Mouse (Mus musculus): ENCODE measurements at regions not wholly inside any gene's neighbourhood (a gene's known extent, or its start where the extent isn't known, plus 50 kb on each side); places are given as distances from the start of the nearest gene placed in this dataset.

DNA sequence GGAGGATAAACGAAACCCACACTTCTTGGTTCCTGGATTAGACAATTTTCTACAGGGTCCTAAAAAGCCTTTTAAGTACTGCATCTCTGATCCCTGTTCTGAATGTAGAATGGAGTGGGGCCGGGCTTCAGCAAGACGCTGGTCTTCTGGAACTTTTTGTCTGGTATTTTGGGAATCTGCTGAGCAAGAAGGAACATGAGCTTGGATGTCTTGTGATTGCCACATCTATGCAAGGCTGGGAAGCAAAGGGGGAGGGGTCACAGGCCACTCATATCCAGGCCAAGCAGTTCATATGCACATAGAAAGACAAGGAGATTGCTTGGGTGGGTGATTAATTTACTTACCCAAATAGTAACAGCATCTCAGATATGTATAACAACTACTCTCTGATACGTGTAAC, 121.5 kb downstream of the Evx1 start:
- 69% methylated on average over 4 of the region's 4 CpGs for WGBS (ENCODE audit: insufficient replicate concordance)
- H3K4me3 ChIP-seq (replicated peaks), result no peak overlapping the region

DNA sequence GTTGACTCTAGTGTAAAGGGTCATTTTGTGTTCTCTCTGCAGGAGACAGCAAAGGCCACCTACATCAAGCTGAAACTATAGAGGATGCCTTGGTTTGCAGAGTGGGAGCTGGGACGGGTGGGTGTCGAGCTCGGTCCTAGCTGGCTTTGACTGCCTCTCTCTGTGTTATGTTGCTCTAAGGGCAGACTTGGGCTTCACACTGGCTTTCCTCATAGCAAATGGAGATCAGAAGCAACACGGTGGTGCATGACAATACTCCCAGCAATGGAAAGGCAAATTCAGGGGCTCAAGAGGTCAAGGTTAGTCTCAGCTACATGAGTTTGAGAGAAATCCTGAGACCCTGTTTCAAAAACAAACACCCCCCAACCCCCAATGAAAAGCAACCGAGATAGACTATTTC, 122.1 kb downstream of the Evx1 start:
- Histone ChIP-seq H3K4me1 (replicated peaks) (no peaks in the 10 kb centered on the region), H3K9me3 (replicated peaks) (no peaks in the 10 kb centered on the region), H3K36me3 (no peaks in the 10 kb centered on the region), H3K27me3 (no peaks in the 10 kb centered on the region), H3K4me2 (no peak overlapping the region), H3K4me3 (replicated peaks) (no peak overlapping the region), H3K27ac (no peak overlapping the region), H3K9ac (no peak overlapping the region)
- DNase-seq (no peak), ATAC-seq (ENCODE audit: low read depth) (no peak)
- 69% methylated on average over 5 of the region's 5 CpGs for WGBS (ENCODE audit: insufficient replicate concordance)

More for the DNA sequence above, 121.5 kb downstream of the Evx1 start:
- Histone ChIP-seq H3K27ac (no peak overlapping the region), H3K9me3 (replicated peaks) (no peaks in the 10 kb centered on the region), H3K4me1 (replicated peaks) (no peaks in the 10 kb centered on the region), H3K27me3 (no peaks in the 10 kb centered on the region), H3K9ac (no peak overlapping the region), H3K4me2 (no peak overlapping the region), H3K36me3 (no peaks in the 10 kb centered on the region)
- ATAC-seq (ENCODE audit: low read depth) (no peak), DNase-seq (no peak)

DNA sequence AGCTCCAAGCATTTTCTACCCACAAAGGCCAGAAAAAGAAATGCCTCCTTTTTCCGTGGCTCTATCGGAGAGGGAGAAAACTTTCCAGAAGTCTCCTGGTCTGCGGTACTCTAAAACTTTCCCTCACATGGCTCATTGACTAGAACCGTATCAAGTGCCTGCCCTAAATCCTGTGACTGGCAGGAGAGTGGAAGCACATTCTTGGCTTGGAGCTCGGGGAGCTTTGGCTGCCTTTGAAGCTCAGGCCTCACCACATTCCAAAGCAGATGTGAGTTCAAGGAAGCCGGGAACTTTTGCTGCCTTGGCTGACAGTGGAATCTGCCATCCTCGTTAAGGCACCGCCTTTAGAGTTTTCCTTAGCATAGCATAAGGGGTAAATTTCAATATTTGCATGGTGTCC, 125.1 kb downstream of the Evx1 start:
- Histone ChIP-seq H3K9ac (no peak overlapping the region), H3K27me3 (no peaks in the 10 kb centered on the region), H3K4me3 (replicated peaks) (no peak overlapping the region), H3K4me1 (replicated peaks) (no peaks in the 10 kb centered on the region), H3K9me3 (replicated peaks) (no peaks in the 10 kb centered on the region), H3K4me2 (no peak overlapping the region), H3K36me3 (no peaks in the 10 kb centered on the region), H3K27ac (no peak overlapping the region)
- DNase-seq (no peak), ATAC-seq (ENCODE audit: low read depth) (no peak)
- 66% methylated on average over 8 of the region's 8 CpGs for WGBS (ENCODE audit: insufficient replicate concordance)

DNA sequence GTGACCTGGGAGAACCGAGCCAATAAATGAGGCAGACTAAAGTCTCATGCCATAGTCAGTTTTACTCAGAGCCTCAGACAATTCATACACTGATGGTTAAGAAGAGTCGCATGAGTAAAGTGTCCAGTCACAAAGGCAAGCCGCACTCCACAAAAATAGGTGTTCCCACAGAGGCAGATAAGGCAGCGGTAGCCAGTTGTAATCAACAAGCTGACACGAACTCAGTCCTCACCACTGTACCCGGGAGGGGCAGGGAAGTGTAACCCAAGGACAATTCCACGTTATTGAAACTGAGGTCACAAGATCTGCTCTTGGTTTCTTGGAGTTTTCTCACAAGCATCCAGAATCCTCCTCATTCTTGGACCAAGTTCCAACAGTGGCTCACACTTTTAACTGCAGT, 125.9 kb downstream of the Evx1 start:
- no peak overlapping the region for H3K27ac ChIP-seq
- H3K36me3 ChIP-seq, result no peaks in the 10 kb centered on the region
- no peaks in the 10 kb centered on the region for H3K9me3 ChIP-seq (replicated peaks)
- no peaks in the 10 kb centered on the region for H3K4me1 ChIP-seq (replicated peaks)
- no peak overlapping the region for H3K4me2 ChIP-seq
- no peak overlapping the region for H3K9ac ChIP-seq
- no peak overlapping the region for H3K4me3 ChIP-seq (replicated peaks)
- no peaks in the 10 kb centered on the region for H3K27me3 ChIP-seq
- 52% methylated on average over 7 of the region's 7 CpGs for WGBS (ENCODE audit: insufficient replicate concordance)
- no peak for DNase-seq
- no peak for ATAC-seq (ENCODE audit: low read depth)

DNA sequence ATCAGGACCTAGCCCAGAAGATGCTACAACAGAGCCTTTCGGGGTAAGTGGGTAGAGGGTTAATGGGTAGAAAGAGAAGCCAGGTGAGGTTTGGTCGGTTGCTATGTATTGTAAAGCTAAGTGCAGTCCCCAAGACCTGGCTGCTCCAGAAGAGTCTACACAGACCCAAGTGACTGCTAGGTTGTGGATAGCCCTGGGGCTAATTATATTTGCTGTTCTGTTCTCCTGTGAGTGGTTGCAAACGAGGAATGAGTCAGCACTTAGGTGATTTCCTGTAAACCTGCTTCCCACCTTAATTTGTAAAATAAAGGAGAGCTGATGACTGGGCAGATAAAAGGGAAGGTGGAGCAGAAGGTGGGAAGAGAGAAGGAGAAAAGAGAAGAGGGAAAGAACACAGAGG, 126.9 kb downstream of the Evx1 start:
- Histone ChIP-seq H3K4me1 (replicated peaks) (no peaks in the 10 kb centered on the region), H3K36me3 (no peaks in the 10 kb centered on the region), H3K27ac (no peak overlapping the region), H3K4me2 (no peak overlapping the region), H3K9me3 (replicated peaks) (no peaks in the 10 kb centered on the region), H3K27me3 (no peaks in the 10 kb centered on the region), H3K9ac (no peak overlapping the region), H3K4me3 (replicated peaks) (no peak overlapping the region)
- 47% methylated on average over 3 of the region's 3 CpGs for WGBS (ENCODE audit: insufficient replicate concordance)
- ATAC-seq (ENCODE audit: low read depth) (no peak), DNase-seq (no peak)

DNA sequence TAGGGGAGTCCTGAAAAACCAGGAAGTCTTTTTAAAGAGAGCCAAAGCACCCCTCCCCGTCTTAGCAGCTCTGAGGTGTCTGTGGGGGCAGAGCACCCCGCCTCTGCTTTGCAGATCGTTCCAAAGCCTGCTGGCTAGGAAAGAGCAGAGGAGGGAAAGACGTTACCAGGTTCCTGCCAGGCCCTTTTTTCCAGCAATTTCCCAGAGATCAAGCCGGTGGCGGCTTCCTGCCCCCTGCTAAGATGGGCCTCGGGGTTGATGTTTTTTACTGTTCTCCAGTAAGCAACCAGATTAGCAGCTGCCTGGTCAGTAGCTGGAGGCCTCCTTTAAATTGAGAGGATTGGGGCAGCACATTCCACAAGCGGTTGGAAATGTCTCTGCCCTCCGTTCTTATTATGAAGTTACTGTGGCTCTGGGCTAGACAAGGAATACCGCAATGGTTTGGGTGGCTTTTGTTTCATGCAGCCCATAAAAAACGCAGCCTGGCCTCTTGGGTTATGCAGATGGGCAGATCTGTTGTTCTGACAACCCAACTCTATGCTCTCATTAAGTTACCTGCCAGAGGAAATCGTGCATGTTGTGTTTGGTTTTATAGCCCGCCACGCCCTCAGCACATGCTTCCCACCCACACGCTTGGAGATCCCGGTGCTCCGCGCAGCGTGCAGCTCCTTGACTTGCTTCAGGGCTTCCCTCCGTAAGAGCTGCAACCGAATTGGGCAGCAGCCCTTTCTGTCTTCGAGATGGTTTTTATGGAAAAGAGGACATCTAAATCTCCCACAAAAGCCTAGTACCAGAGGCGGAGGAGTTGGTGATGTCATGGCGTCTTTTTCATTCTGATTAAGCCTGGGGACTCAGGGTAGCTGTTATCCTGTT, 130.1 kb downstream of the Evx1 start:
- 49% methylated on average over 24 of the region's 24 CpGs for WGBS (ENCODE audit: insufficient replicate concordance)
- Histone ChIP-seq H3K4me2 (no peak overlapping the region), H3K4me1 (replicated peaks) (no peaks in the 10 kb centered on the region), H3K4me3 (replicated peaks) (no peak overlapping the region), H3K27ac (no peak overlapping the region), H3K27me3 (no peaks in the 10 kb centered on the region), H3K9me3 (replicated peaks) (no peaks in the 10 kb centered on the region), H3K9ac (no peak overlapping the region), H3K36me3 (no peaks in the 10 kb centered on the region)
- no peak for DNase-seq
- ATAC-seq (ENCODE audit: low read depth), result no peak

DNA sequence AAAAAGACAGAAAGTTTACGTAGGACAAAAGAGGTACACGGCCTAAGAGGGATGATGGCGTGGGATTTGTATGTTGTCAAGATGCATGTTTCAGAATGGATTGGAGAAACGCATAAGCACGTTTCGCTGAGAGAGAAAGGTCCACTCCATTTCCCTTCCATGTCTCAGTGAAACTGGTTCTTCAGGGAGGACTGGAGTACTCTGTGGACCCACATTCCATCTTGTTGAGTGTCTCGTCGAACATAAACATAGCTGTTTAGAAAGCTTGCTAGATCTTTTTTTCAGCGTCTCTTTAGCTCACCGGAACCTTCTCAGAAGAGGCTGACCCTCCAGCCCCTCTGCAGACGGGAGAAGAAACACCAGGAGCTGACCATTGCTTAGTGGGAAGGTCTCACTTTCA, 145.5 kb downstream of the Evx1 start:
- H3K4me3 ChIP-seq (replicated peaks), result no peak overlapping the region
- no peak overlapping the region for H3K27ac ChIP-seq
- no peak for ATAC-seq (ENCODE audit: low read depth)
- H3K36me3 ChIP-seq, result no peaks in the 10 kb centered on the region
- no peak overlapping the region for H3K9ac ChIP-seq
- DNase-seq, result no peak
- no peaks in the 10 kb centered on the region for H3K4me1 ChIP-seq (replicated peaks)
- WGBS (ENCODE audit: insufficient replicate concordance), result 76% methylated on average over 11 of the region's 11 CpGs
- no peaks in the 10 kb centered on the region for H3K27me3 ChIP-seq
- no peak overlapping the region for H3K4me2 ChIP-seq
- no peaks in the 10 kb centered on the region for H3K9me3 ChIP-seq (replicated peaks)

DNA sequence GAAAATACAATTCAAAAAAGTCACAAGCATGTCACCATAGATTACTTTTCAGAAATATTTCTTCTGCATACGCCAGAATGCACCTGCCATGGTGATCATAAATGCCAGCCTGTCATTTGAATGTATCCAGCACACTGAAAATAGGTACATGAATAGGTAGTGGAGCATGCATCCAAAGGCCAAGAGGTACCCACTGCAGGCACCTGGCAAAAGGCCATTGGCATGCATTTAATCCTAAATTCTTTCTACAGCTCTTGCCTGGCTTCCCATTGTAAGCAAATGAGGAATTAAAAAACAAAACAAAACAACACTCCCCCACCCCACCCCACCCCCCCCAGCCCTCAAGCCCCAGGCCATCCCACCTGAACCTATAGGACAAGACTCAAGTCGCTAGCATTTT, 147.9 kb downstream of the Evx1 start:
- Histone ChIP-seq H3K4me2 (no peak overlapping the region), H3K27me3 (no peaks in the 10 kb centered on the region), H3K9me3 (replicated peaks) (no peaks in the 10 kb centered on the region), H3K27ac (no peak overlapping the region), H3K4me1 (replicated peaks) (no peaks in the 10 kb centered on the region), H3K9ac (no peak overlapping the region), H3K4me3 (replicated peaks) (no peak overlapping the region), H3K36me3 (no peaks in the 10 kb centered on the region)
- WGBS (ENCODE audit: insufficient replicate concordance), result 67% methylated on average over 2 of the region's 2 CpGs
- ATAC-seq (ENCODE audit: low read depth) (no peak), DNase-seq (no peak)

DNA sequence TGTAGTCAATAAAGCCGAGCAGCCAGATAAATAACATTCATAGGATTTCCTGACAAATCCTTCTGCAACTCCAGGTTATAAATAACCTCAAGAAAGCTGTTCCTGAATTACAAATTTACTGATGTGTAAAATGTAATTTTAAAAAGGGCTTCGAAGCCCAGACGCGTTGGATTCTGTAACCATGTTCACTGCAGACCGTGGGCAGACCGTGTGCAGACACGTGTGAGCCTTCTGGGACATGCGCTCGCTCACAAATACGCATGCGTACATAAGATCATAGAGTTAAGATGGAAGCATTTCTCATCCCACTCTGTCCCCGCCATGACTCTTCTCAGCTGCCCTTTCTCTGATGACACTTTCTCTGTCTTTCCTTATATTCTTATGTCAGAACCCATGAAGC, 150.1 kb downstream of the Evx1 start:
- no peaks in the 10 kb centered on the region for H3K9me3 ChIP-seq (replicated peaks)
- no peaks in the 10 kb centered on the region for H3K36me3 ChIP-seq
- no peak for ATAC-seq (ENCODE audit: low read depth)
- no peak overlapping the region for H3K9ac ChIP-seq
- no peak overlapping the region for H3K4me2 ChIP-seq
- H3K27me3 ChIP-seq, result no peaks in the 10 kb centered on the region
- whole genome bisulfite sequencing (ENCODE audit: insufficient replicate concordance), result 84% methylated on average over 12 of the region's 12 CpGs
- DNase-seq, result no peak
- H3K27ac ChIP-seq, result no peak overlapping the region
- H3K4me1 ChIP-seq (replicated peaks), result no peaks in the 10 kb centered on the region
- no peak overlapping the region for H3K4me3 ChIP-seq (replicated peaks)

DNA sequence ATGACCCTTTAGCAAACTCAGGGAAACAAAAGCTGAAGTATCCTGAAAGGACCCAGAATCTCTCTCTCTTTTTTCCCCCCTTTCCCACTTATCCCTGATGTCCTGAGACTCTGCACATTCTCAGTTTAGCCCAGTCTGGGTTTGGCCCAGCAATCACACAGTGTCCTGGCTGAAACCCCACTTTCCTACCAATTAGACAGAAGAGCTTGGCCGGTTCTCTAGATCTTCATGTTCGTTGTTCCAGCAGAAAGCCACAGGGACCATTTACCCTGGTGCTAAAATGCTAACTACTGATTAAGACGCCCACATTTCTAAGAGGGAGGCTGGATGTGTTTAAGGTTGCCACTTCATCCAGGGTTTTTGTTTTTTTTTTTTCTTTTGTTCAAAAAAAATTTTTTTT, 151.3 kb downstream of the Evx1 start:
- Histone ChIP-seq H3K27ac (no peak overlapping the region), H3K27me3 (no peaks in the 10 kb centered on the region), H3K4me2 (no peak overlapping the region), H3K4me1 (replicated peaks) (no peaks in the 10 kb centered on the region), H3K9me3 (replicated peaks) (no peaks in the 10 kb centered on the region), H3K9ac (no peak overlapping the region), H3K4me3 (replicated peaks) (no peak overlapping the region), H3K36me3 (no peaks in the 10 kb centered on the region)
- ATAC-seq (ENCODE audit: low read depth) (no peak), DNase-seq (no peak)
- 59% methylated on average over 3 of the region's 3 CpGs for WGBS (ENCODE audit: insufficient replicate concordance)

DNA sequence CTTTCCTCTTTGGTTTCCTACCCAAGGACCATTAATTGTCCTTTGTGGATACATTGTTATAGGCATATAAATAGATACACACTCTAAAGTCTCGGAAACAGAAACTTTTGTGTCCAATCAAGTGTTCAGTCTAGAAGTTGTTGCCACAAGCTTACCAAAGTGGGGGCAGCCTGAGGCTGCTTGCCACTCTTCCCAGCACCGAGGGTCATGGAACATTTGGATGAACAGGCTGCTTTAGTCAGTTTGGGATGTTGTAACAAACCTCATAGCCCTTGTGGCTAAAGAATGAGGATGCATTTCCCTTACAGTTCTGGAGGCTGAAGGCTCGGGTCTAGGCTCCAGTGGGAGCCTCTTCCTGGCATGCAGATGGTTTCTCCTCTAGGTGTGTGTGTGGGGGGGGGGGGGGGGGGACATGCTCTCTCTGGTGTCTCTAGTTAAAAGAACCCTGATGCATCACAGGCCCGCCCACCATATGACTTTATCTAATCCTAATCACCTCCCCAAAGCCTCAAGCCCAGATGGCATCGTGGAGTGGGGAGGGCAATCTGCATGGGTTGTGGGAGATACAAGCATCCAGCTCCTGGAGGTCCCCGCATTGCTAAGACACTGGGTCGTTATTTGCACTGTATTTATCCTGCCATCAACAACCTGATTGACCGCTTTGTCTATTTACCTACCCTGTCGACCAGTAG, 152.7 kb downstream of the Evx1 start:
- Histone ChIP-seq H3K4me2 (no peak overlapping the region), H3K27me3 (no peaks in the 10 kb centered on the region), H3K9ac (no peak overlapping the region), H3K36me3 (no peaks in the 10 kb centered on the region), H3K4me1 (replicated peaks) (no peaks in the 10 kb centered on the region), H3K9me3 (replicated peaks) (no peaks in the 10 kb centered on the region), H3K4me3 (replicated peaks) (no peak overlapping the region), H3K27ac (no peak overlapping the region)
- 54% methylated on average over 9 of the region's 9 CpGs for WGBS (ENCODE audit: insufficient replicate concordance)
- no peak for ATAC-seq (ENCODE audit: low read depth)
- no peak for DNase-seq

DNA sequence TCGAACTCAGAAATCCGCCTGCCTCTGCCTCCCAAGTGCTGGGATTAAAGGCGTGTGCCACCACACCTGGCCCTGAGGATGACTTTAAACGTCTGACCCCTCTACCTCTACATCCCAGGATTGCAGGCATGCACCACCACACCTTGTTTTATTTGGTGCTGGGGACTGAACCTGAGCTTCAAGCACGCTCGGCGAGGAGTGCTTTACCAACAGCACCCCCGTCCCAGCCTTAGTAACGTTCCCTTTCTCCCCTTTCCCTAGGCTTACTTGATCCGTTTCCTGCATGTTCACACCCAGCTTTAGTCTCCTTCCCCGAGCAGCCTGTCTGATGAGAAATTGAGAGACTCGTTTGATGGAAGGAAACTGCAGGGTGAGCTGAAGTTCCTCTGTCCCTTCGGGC, 157.5 kb downstream of the Evx1 start:
- no peaks in the 10 kb centered on the region for H3K27me3 ChIP-seq
- H3K9ac ChIP-seq, result no peak overlapping the region
- H3K4me2 ChIP-seq, result no peak overlapping the region
- no peak overlapping the region for H3K27ac ChIP-seq
- DNase-seq (no peak), ATAC-seq (ENCODE audit: low read depth) (no peak)
- no peaks in the 10 kb centered on the region for H3K36me3 ChIP-seq
- H3K4me1 ChIP-seq (replicated peaks), result no peaks in the 10 kb centered on the region
- no peak overlapping the region for H3K4me3 ChIP-seq (replicated peaks)
- WGBS (ENCODE audit: insufficient replicate concordance), result 54% methylated on average over 13 of the region's 13 CpGs
- H3K9me3 ChIP-seq (replicated peaks), result no peaks in the 10 kb centered on the region

Data from liver, embryonic 13.5 days (tissue).